ENCODE assay signal across 10 mouse cellular contexts in the genomic region with DNA sequence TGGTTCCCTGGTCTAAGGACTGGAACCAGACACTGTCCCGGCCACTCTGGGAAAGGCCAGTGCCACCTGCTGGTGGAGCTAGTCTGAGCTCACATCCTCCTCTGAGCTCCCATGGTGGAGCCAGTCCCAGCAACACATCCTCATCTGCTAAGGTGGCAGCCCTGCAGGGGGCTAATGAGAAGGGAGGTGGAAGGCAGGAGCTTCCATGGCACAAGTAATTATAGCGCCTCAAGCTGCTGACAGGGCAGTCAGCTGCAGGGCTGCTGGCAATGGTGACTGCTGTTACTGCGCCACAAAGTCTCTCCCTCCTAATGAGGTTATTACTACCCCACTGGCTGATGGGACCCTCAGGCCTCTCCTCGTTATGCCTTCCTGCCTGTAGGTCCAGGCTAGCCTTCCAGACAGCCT.
DNase-seq lines count a peak whose midpoint lies in the region; ATAC-seq and TF ChIP-seq lines count a peak whose summit lies in the region.
"Had no signal": no experiment of that assay in that cellular context is flagged by ENCODE, and none has a peak within 500 bp of the region (broad histone marks: within the 10 kb centered on the region; RNA-seq: fewer than 3 reads in every experiment).

No protein-coding gene starts in this region.

- TF ChIP-seq CTCF in gastrocnemius, adult 2 months (IDR thresholded peaks at IDR 0.05), result peak; percentile 32
- TF ChIP-seq CTCF in hindbrain, postnatal 0 days (IDR thresholded peaks at IDR 0.05; ENCODE audit: low read depth), result peak; percentile 67
- peak; percentile 51 for TF ChIP-seq CTCF in stomach, postnatal 0 days (IDR thresholded peaks at IDR 0.05; ENCODE audit: low read depth)

- peak; percentile 45; the same call in 1 of the 2 replicates for ATAC-seq in neural tube, embryonic 11.5 days (ENCODE audit: insufficient read depth, low FRiP score, low TSS enrichment)
- peak; percentile 68 for ATAC-seq in hindbrain, postnatal 0 days
- ATAC-seq in stomach, postnatal 0 days (ENCODE audit: low FRiP score, low TSS enrichment), result no peak

- no peak for DNase-seq in gastrocnemius, adult 2 months
- no peak for DNase-seq in gastrocnemius, postnatal 36 days
- peak; percentile 45 for DNase-seq in neural tube, embryonic 11.5 days (ENCODE audit: low spot score)
- DNase-seq in neural tube, embryonic 10.5 days (ENCODE audit: extremely low spot score, low spot score), result no peak
- DNase-seq in hindbrain, postnatal 0 days (ENCODE audit: low spot score), result peak; percentile 56
- no peak for DNase-seq in stomach, postnatal 0 days (ENCODE audit: low spot score)
- no peak for DNase-seq in frontal cortex, adult 2 months (ENCODE audit: extremely low spot score in 1 of 2, low spot score in 1 of 2)
- DNase-seq in layer of hippocampus, postnatal 14 days (ENCODE audit: low spot score in 2 of 2), result no peak
- DNase-seq: kidney, adult 11 months had no signal

- no peak overlapping the region for H3K4me2 ChIP-seq in neural tube, embryonic 11.5 days (ENCODE audit: low read depth)
- no peak overlapping the region for H3K4me2 ChIP-seq in hindbrain, postnatal 0 days (ENCODE audit: low read depth, low read length)
- H3K4me2 ChIP-seq in stomach, postnatal 0 days (replicated peaks; ENCODE audit: low read depth), result no peak overlapping the region

- no peak for TF ChIP-seq EP300 in stomach, postnatal 0 days (optimal IDR thresholded peaks at IDR 0.05)

- no peaks in the 10 kb centered on the region for H3K36me3 ChIP-seq in neural tube, embryonic 11.5 days (ENCODE audit: control insufficient read depth, insufficient read depth, low read length)
- no peaks in the 10 kb centered on the region for H3K36me3 ChIP-seq in hindbrain, postnatal 0 days (ENCODE audit: insufficient read depth, low read length)
- no peaks in the 10 kb centered on the region for H3K36me3 ChIP-seq in stomach, postnatal 0 days (ENCODE audit: control insufficient read depth, insufficient read depth, low read length)

- no peak overlapping the region for H3K27ac ChIP-seq in gastrocnemius, adult 2 months
- H3K27ac ChIP-seq in neural tube, embryonic 11.5 days (ENCODE audit: low read depth, low read length), result no peak overlapping the region
- no peak overlapping the region for H3K27ac ChIP-seq in hindbrain, postnatal 0 days
- H3K27ac ChIP-seq in stomach, postnatal 0 days (replicated peaks), result no peak overlapping the region

- H3K9ac ChIP-seq in neural tube, embryonic 11.5 days (ENCODE audit: low read length), result no peak overlapping the region
- H3K9ac ChIP-seq in hindbrain, postnatal 0 days (replicated peaks; ENCODE audit: low read length), result no peak overlapping the region
- H3K9ac ChIP-seq in stomach, postnatal 0 days (ENCODE audit: low read length), result no peak overlapping the region

- no peaks in the 10 kb centered on the region for H3K27me3 ChIP-seq in neural tube, embryonic 11.5 days (ENCODE audit: control insufficient read depth, insufficient read depth, low read length)
- H3K27me3 ChIP-seq in hindbrain, postnatal 0 days (ENCODE audit: insufficient read depth, low read length), result no peaks in the 10 kb centered on the region
- H3K27me3 ChIP-seq in stomach, postnatal 0 days (ENCODE audit: control insufficient read depth, insufficient read depth, low read length), result no peaks in the 10 kb centered on the region

- intact Hi-C loops in gastrocnemius, adult 2 months (cut with DNase I), result no loop called here
- intact Hi-C loops in gastrocnemius, postnatal 36 days (cut with DNase I), result no loop called here

- H3K4me1 ChIP-seq in neural tube, embryonic 11.5 days (ENCODE audit: control insufficient read depth, insufficient read depth, low read length), result peaks cover 10% of the 10 kb centered on the region; the same call in 1 of the 2 replicates
- peaks cover 5% of the 10 kb centered on the region; the same call in 1 of the 2 replicates for H3K4me1 ChIP-seq in hindbrain, postnatal 0 days (ENCODE audit: insufficient read depth, low read length)
- H3K4me1 ChIP-seq in stomach, postnatal 0 days (replicated peaks; ENCODE audit: control insufficient read depth, insufficient read depth), result no peaks in the 10 kb centered on the region

- no peak overlapping the region for H3K4me3 ChIP-seq in gastrocnemius, adult 2 months
- no peak overlapping the region for H3K4me3 ChIP-seq in neural tube, embryonic 11.5 days (ENCODE audit: low read depth, low read length)
- H3K4me3 ChIP-seq in hindbrain, postnatal 0 days (ENCODE audit: low read length), result no peak overlapping the region
- no peak overlapping the region for H3K4me3 ChIP-seq in stomach, postnatal 0 days (ENCODE audit: low read depth, low read length)
- H3K4me3 ChIP-seq: myocyte had no signal

- no peaks in the 10 kb centered on the region for H3K9me3 ChIP-seq in neural tube, embryonic 11.5 days (ENCODE audit: control insufficient read depth, low read length)
- H3K9me3 ChIP-seq in hindbrain, postnatal 0 days (ENCODE audit: low read length), result no peaks in the 10 kb centered on the region
- no peaks in the 10 kb centered on the region for H3K9me3 ChIP-seq in stomach, postnatal 0 days (ENCODE audit: control insufficient read depth, low read length)

- 12% methylated on average over 4 of the region's 4 CpGs for WGBS in neural tube, embryonic 11.5 days
- 21% methylated on average over 4 of the region's 4 CpGs for WGBS in hindbrain, postnatal 0 days
- WGBS in stomach, postnatal 0 days, result 41% methylated on average over 4 of the region's 4 CpGs

Comparison
In these comparisons a context has a peak if more than half of its experiments do, and no peak if none do; other contexts are left out.
1. DNase-seq: peak in neural tube, embryonic 11.5 days (single experiment) and hindbrain, postnatal 0 days (single experiment); none in gastrocnemius, adult 2 months (single experiment), gastrocnemius, postnatal 36 days (0 of 2), neural tube, embryonic 10.5 days (single experiment), stomach, postnatal 0 days (single experiment), frontal cortex, adult 2 months (0 of 2) and layer of hippocampus, postnatal 14 days (0 of 2).
2. Peak in every context shown above with its lines, with median percentiles within 50 percentile points of each other: CTCF ChIP-seq.